Mouse (Mus musculus): Measurements from ENCODE around the gene Bad.

- TF ChIP-seq CTCF (IDR thresholded peaks at IDR 0.05; ENCODE audit: borderline replicate concordance, extremely low read depth, insufficient read depth, insufficient read length) (no peak), POLR2A (IDR thresholded peaks at IDR 0.05; ENCODE audit: borderline replicate concordance, extremely low read depth, insufficient read depth, insufficient read length, poor library complexity, severe bottlenecking) (no peak)
Measured at GRCm38 (mm10) chr19:6952712-6953037, 11.0 kb downstream of the Bad start.

Data from brain, embryonic 14.5 days (tissue).